Mouse (Mus musculus) embryonic facial prominence, embryonic 10.5 days (tissue): ENCODE results near the gene Clpsl2. TPM values are rescaled to one million over a fixed set of nuclear protein-coding genes. Genes with fewer than 3 reads are reported as not detected.

Experiments
- DNase-seq: peaks from one replicate; pipeline ENCODE4 v3.0.0-alpha.2; 2017; ENCODE audit warnings: low spot score
- H3K27ac ChIP-seq: fragments of 300-500 bp; sonication (generic); replicated peaks from 2 replicates; pipeline ENCODE4 v1.5.1; 2016; ENCODE audit warnings: mild to moderate bottlenecking
- H3K27me3 ChIP-seq: fragments of 300-500 bp; sonication (generic); replicated peaks from 2 replicates; pipeline ENCODE4 v1.6.1; 2016; ENCODE audit warnings: low read depth, mild to moderate bottlenecking; ENCODE audit not compliant: poor library complexity, severe bottlenecking
- H3K36me3 ChIP-seq: fragments of 300-500 bp; sonication (generic); replicated peaks from 2 replicates; pipeline ENCODE4 v1.6.1; 2016; ENCODE audit warnings: mild to moderate bottlenecking, moderate library complexity
- H3K4me1 ChIP-seq: fragments of 300-500 bp; sonication (generic); 2 replicates; pipeline ENCODE4 v1.6.1; 2016
- H3K4me3 ChIP-seq: fragments of 300-500 bp; sonication (generic); 2 replicates; pipeline ENCODE4 v1.5.1; 2016; ENCODE audit warnings: mild to moderate bottlenecking, moderate library complexity
- H3K9me3 ChIP-seq: fragments of 300-500 bp; sonication (generic); 2 replicates; pipeline ENCODE4 v1.6.1; 2016; ENCODE audit warnings: mild to moderate bottlenecking
- WGBS: fragments of 180-500 bp; shearing (Covaris S2); methylation state at CpG from one replicate; pipeline ENCODE4 v1.1.7; 2016; 5-methylcytosine and 5-hydroxymethylcytosine counted together
- polyA plus RNA-seq: library from polyadenylated mRNA; unstranded; fragments of >200 nt; fragmentation: Nextera tagmentation; extraction: Ambion mirVana; gene quantifications from 2 replicates; pipeline ENCODE4 v1.2.1, GENCODE M21; 2016

The Clpsl2 gene
- polyA plus RNA-seq, 1 experiment from 2014 or later: not detected

- peak; percentile 89 for DNase-seq
- Histone ChIP-seq H3K27me3 (peaks cover 6% of the 10 kb centered on the region; the same call in 1 of the 2 replicates), H3K36me3 (no peaks in the 10 kb centered on the region), H3K4me3 (peak within 1 kb of the TSS; percentile 49), H3K9me3 (no peaks in the 10 kb centered on the region), H3K4me1 (peaks cover 14% of the 10 kb centered on the region), H3K27ac (no peak within 1 kb of the TSS)
- 17% methylated on average over 50 of the region's 50 CpGs for WGBS
Measured at GRCm38 (mm10) chr17:28575244-28576125, 26.3 kb downstream of the Clpsl2 start, which contains the start of gene Lhfpl5. TSS of gene Lhfpl5 (plus strand) at chr17:28575641.

- Histone ChIP-seq H3K36me3 (no peaks in the 10 kb centered on the region), H3K27ac (no peak overlapping the region), H3K4me3 (no peak overlapping the region), H3K4me1 (peaks cover 24% of the 10 kb centered on the region), H3K9me3 (no peaks in the 10 kb centered on the region), H3K27me3 (no peaks in the 10 kb centered on the region)
- 6% methylated on average over 9 of the region's 9 CpGs for WGBS
- DNase-seq: peak; percentile 86
Measured at GRCm38 (mm10) chr17:28580396-28580795, 31.2 kb downstream of the Clpsl2 start.

- WGBS: 63% methylated on average over 2 of the region's 2 CpGs
- Histone ChIP-seq H3K4me1 (peaks cover 18% of the 10 kb centered on the region), H3K27me3 (no peaks in the 10 kb centered on the region), H3K36me3 (no peaks in the 10 kb centered on the region), H3K4me3 (no peak overlapping the region), H3K9me3 (no peaks in the 10 kb centered on the region), H3K27ac (no peak overlapping the region)
- DNase-seq: no peak
Measured at GRCm38 (mm10) chr17:28581056-28581455, 31.8 kb downstream of the Clpsl2 start.

DNA sequence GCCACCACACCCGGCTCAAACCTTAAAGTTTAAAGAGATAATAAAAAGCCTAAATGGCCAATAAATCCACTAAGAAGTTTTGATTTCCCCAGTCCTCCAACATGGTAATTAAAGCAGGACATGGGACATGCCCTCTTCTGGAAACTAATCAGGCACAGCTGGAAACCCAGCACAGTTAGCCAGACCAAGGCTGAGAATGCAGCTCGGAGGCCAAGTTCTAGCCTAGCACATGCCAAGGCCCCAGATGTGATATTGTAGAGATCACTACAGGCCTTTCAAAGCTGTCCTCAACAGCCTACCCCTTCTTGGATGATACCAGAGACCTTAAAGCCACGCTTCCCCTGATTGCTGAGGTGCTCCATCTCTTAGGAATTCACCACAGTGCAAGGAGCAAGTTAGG, 37.3 kb downstream of the Clpsl2 start:
- H3K4me3 ChIP-seq: no peak overlapping the region
- no peaks in the 10 kb centered on the region for H3K9me3 ChIP-seq
- 85% methylated on average over 3 of the region's 3 CpGs for WGBS
- H3K27me3 ChIP-seq: no peaks in the 10 kb centered on the region
- no peak overlapping the region for H3K27ac ChIP-seq
- DNase-seq: no peak
- peaks cover 11% of the 10 kb centered on the region for H3K4me1 ChIP-seq
- H3K36me3 ChIP-seq: peaks cover 49% of the 10 kb centered on the region

DNA sequence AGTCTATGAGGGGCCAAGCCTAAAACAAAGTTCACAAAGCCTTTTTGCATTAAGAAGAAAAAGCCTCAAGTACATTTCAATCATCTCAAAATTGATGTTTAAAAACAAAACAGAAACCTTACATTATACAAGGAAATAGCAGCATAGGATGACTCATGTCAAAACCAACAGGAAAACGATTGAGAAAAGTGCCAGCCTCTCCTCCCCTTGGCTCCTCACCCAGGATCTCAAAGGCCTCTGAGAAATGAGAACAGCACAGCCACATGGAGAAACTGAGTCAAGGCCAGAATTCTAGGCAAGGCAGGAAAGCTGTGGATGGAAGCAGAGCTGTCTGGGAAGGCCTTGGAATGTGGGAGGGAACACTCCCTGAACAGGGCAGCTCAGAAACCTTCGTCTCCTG, 39.4 kb downstream of the Clpsl2 start:
- Histone ChIP-seq H3K36me3 (peaks cover 70% of the 10 kb centered on the region), H3K9me3 (no peaks in the 10 kb centered on the region), H3K27me3 (no peaks in the 10 kb centered on the region), H3K4me1 (peaks cover 11% of the 10 kb centered on the region), H3K27ac (no peak overlapping the region), H3K4me3 (no peak overlapping the region)
- DNase-seq: no peak
- WGBS: 81% methylated on average over 2 of the region's 2 CpGs

GRCm38 (mm10) chr17:28590596-28590995, 41.4 kb downstream of the Clpsl2 start:
- Histone ChIP-seq H3K27ac (no peak overlapping the region), H3K27me3 (no peaks in the 10 kb centered on the region), H3K36me3 (peaks cover 89% of the 10 kb centered on the region), H3K4me1 (no peaks in the 10 kb centered on the region), H3K4me3 (no peak overlapping the region), H3K9me3 (no peaks in the 10 kb centered on the region)
- 87% methylated on average over 3 of the region's 3 CpGs for WGBS
- DNase-seq: no peak

DNA sequence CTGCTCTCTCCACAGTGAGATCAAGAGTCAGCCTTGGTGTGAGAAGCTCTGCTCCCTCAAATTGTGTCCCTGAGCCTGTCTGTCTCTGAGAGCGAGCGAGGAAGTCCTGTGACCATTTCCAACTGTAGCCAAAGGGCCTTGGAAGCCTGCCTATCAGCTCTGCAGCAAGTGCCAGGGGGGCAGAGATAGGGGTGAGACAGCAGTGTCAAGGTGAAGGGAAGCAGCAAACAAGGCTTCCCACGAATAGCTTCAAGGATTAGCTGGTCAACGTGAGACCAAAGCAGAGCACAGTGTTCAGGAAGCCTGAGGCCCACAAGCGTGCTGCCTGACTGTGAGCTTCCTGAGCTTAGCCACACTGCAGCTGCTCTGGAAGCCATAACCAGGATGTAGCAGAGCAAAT, 42.3 kb downstream of the Clpsl2 start:
- no peak for DNase-seq
- no peak overlapping the region for H3K4me3 ChIP-seq
- peaks cover 97% of the 10 kb centered on the region for H3K36me3 ChIP-seq
- WGBS: 92% methylated on average over 5 of the region's 5 CpGs
- H3K27ac ChIP-seq: no peak overlapping the region
- no peaks in the 10 kb centered on the region for H3K27me3 ChIP-seq
- H3K4me1 ChIP-seq: no peaks in the 10 kb centered on the region
- no peaks in the 10 kb centered on the region for H3K9me3 ChIP-seq

DNA sequence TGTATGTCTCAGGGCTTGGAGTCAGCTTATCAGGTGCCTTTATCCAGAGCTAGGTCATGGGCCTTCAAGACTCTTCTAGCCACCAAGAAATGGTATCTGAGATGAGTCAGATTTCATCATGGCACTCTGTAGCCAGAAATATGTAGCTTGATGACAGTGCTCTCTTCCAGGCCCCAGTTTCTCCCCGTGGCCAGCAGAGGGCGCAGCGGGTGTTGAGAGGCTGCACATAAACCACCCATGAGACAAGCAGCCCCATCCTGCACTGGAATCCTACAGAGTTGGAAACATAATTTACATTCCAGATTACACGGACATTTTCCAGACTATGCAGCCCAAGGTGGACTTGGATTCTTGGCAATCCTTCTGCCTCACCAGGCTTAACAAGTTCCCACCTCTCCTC, 43.8 kb downstream of the Clpsl2 start:
- no peaks in the 10 kb centered on the region for H3K9me3 ChIP-seq
- 22% methylated on average over 4 of the region's 4 CpGs for WGBS
- peak; percentile 85 for DNase-seq
- H3K36me3 ChIP-seq: peaks cover 97% of the 10 kb centered on the region
- no peaks in the 10 kb centered on the region for H3K4me1 ChIP-seq
- H3K4me3 ChIP-seq: no peak overlapping the region
- no peaks in the 10 kb centered on the region for H3K27me3 ChIP-seq
- no peak overlapping the region for H3K27ac ChIP-seq

DNA sequence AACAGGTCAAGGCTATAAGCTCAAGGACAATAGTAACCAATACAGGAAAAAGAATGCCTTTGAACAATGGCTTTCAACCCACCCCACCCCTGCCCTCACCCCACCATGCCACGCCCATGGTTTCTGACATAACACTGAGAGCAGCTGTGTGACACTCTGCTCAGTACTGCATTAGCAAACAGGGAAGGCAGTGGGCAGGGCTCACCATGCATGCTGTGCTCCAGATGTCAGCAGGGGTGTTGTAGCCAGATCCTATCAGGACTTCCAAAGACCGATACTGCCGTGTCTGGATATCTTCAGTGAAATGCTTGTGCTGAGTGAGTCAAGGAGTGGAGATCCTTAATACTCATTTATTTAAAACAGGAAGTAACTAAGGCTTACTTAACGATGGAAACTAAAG, 44.8 kb downstream of the Clpsl2 start:
- H3K36me3 ChIP-seq: peaks cover 97% of the 10 kb centered on the region
- DNase-seq: no peak

DNA sequence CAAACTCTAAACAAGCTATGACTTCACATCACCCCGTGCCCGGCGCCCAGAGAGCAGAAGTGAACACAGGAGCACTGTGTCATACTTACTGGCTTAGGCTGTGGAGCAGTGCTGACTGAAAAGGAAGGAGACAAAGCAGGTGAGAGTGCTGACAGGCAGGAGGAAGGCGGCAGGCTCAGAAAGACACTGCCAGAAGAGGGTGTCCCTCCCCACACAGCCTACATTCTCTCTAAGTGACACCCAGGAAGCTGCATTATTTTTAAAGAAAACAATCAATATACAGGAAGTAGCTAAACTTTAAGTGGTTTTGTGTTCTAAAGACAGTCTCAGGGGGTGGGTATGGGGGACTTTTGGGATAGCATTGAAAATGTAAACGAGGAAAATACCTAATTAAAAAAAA, 51.6 kb downstream of the Clpsl2 start:
- peaks cover 98% of the 10 kb centered on the region for H3K36me3 ChIP-seq
- 92% methylated on average over 5 of the region's 5 CpGs for WGBS
- no peaks in the 10 kb centered on the region for H3K4me1 ChIP-seq
- H3K4me3 ChIP-seq: no peak overlapping the region
- no peak for DNase-seq
- no peaks in the 10 kb centered on the region for H3K27me3 ChIP-seq
- H3K27ac ChIP-seq: no peak overlapping the region
- H3K9me3 ChIP-seq: no peaks in the 10 kb centered on the region

More for the DNA sequence above, 44.8 kb downstream of the Clpsl2 start:
- H3K27ac ChIP-seq: no peak overlapping the region
- H3K4me1 ChIP-seq: no peaks in the 10 kb centered on the region
- no peaks in the 10 kb centered on the region for H3K27me3 ChIP-seq
- 82% methylated on average over 4 of the region's 4 CpGs for WGBS
- no peaks in the 10 kb centered on the region for H3K9me3 ChIP-seq
- no peak overlapping the region for H3K4me3 ChIP-seq

DNA sequence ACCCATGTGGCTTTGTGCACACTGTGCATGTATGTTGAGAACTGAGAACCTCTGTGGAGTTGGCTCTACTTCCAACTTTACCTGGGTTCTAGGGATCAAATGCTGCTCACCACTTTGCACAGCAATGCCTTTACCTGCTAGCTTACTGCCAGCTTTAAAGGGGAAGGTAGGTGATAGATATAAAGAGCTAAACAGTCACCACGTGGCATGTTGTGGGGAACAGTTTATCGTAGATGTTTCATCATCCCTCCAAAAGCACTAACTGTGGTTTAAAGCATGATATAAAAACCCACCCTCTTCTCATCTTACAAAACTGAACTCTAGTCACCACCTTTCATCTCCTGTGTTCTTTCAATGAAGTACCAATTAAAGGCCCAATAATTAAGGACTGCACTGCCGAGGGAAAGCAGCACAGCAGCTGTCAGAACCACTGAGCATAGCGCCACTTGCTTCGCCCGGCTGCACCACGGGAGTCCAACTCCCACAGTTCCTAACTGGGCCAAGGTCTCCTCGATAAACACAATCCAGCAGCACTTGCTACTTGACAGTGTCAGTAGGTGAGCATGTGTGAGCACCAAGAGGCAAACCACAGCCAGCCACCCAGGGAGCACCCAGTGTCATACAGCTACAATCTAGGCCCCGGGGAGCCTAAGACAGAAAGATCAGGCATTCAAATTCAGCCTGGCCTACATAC, 52.5 kb downstream of the Clpsl2 start:
- Histone ChIP-seq H3K4me3 (no peak overlapping the region), H3K27ac (no peak overlapping the region), H3K36me3 (peaks cover 98% of the 10 kb centered on the region), H3K4me1 (no peaks in the 10 kb centered on the region), H3K27me3 (no peaks in the 10 kb centered on the region), H3K9me3 (no peaks in the 10 kb centered on the region)
- DNase-seq: no peak
- 91% methylated on average over 9 of the region's 9 CpGs for WGBS
